Mouse (Mus musculus) regulatory T cell (primary cell): ENCODE results near the gene B9d1.

Experiments used
- in situ Hi-C: fragments of 300-600 bp; cut with MboI, MseI; formaldehyde crosslinking; loops from one replicate; pipeline ENCODE4 v1.15.1; 2025; ENCODE audit warnings: high pct_unique_total_duplicates

Gene B9d1

GRCm38 (mm10) chr11:61504713-61505257, at the start of gene B9d1:
Gene B9d1, plus strand, starts transcription at chr11:61505144.
- in situ Hi-C loops: loop anchor here (5.0 kb wide), 1 partner anchor 92 kb away; no protein-coding TSS in a partner anchor

GRCm38 (mm10) chr11:61464071-61464470, 40.9 kb upstream of the B9d1 start:
- in situ Hi-C loops: no loop called here

DNA sequence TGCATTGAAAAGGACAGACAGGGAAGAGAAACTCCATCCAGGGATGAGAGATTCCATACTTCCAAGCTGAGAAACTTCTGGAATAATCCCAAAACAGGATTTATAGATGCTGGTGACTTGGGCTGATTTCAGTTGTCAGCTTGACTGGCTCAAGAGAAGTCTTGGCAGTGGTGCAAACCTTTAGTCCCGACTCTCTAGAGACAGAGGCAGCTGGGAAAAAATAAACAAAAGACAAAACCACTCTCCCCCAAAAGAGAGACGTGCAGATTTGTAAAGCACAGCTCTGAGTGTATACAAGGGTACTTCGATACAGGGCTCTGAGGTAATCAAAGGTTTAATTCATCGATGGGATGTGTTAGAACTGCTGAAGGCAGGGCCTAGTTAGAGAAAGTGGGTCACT, 39.5 kb upstream of the B9d1 start:
- in situ Hi-C loops: loop anchor here (5.0 kb wide), 1 partner anchor 33 kb away; no protein-coding TSS in a partner anchor

GRCm38 (mm10) chr11:61468534-61468933, 36.4 kb upstream of the B9d1 start:
- in situ Hi-C loops: loop anchor here (5.0 kb wide), 1 partner anchor 36 kb away; no protein-coding TSS in a partner anchor

DNA sequence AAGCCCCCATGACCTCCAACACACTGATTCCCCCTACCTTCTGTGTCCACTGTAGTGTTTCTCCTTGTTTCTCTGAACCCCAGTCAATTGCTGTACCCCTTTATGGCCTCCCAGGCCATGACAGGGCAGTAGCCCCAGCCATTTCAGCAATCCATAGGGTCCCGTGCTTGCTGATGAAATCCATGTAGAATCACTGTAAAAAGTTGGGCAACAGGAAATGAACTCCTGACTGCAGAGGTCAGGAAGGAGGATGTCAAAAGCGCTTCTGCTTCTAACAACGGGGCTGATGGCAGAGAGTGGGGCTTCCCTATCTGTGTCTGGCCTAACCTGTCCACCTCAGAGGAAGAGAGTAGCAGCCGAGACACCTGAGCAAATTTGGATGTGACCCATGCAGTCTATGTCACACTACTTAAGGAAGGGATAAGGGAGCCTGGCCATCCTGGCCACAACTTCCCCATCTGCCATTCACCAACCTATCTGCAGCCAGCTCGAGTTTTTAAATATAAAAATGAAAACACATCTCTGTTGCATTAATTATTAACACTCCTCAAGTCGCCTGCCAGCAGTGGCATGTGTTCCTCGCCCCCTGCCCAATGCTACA, 35.5 kb upstream of the B9d1 start:
- in situ Hi-C loops: loop anchor here (5.0 kb wide), 1 partner anchor 37 kb away; no protein-coding TSS in a partner anchor

GRCm38 (mm10) chr11:61470880-61471279, 34.1 kb upstream of the B9d1 start:
- in situ Hi-C loops: no loop called here

- in situ Hi-C loops: no loop called here
These were observed 31.3 kb upstream of the B9d1 start for GRCm38 (mm10) chr11:61473630-61474029.

DNA sequence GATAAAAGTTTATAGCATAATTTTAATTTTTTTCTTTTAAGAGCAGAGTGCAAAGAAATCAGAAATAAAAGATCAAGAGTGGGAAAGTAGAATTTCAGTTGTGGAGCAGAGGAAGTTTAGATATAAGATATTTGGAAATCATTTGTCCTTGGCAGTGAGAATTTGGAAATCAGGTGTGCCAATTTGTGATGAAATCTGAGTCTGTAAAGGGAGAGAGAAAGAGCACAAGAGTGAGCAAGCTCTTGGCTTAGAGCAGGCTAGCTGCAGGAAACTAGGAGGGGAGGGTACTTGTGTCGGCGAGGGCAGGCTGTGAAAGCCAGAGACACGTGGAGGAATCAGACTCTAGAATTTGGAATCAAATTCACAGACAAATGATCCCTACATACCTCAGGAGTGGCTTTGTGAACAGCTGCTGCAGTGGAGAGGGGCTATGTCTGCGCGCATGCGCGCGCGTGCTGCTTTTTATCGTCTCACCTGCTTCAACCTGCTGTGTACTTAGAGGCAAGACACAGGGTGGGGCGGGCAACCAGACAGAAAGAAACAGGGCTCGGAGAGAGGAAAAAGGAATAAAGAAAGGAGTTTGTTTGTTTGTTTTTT, 28.1 kb upstream of the B9d1 start:
- in situ Hi-C loops: no loop called here

GRCm38 (mm10) chr11:61477566-61478508, 27.1 kb upstream of the B9d1 start:
- in situ Hi-C loops: no loop called here

GRCm38 (mm10) chr11:61478788-61479187, 26.2 kb upstream of the B9d1 start:
- in situ Hi-C loops: no loop called here

DNA sequence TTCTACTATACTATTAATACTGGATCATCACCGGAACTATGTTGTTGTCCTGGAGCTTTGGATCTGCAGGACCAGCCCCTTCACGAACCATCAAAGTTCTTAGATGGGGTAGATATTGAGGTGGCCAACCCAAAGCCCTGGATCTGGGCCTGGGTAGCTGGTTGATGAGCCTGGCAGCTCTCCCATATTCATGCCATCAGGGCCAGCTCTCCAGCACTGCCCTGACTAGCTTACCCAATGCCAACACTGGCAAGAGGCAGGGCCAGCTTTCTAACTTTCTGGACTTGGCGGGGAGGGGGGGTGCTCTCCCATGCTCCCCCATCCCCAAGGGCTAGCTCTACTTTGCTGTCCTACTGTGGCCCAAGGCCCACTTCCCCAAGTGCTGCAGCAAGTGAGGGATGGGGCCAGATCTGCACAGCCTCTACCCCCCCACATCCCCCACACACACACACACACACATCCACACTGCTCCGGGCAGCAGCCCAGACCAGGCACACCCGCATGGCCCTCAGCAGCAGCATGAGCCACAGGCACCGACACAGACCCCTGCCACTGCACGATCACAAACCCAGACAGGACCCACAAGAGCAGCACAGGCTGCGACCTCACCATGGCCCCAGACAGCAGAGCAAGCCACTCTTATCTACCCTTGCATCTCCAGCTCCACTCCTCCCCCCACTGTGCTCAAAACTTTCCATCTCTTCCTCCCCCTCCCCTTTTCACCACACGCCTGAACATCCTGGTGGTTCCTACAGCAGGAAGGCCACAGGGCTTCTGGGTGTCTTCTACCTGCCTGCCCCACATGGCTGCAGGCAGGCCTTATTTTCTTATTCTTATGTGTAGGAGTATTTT, 23.5 kb upstream of the B9d1 start:
- in situ Hi-C loops: no loop called here

DNA sequence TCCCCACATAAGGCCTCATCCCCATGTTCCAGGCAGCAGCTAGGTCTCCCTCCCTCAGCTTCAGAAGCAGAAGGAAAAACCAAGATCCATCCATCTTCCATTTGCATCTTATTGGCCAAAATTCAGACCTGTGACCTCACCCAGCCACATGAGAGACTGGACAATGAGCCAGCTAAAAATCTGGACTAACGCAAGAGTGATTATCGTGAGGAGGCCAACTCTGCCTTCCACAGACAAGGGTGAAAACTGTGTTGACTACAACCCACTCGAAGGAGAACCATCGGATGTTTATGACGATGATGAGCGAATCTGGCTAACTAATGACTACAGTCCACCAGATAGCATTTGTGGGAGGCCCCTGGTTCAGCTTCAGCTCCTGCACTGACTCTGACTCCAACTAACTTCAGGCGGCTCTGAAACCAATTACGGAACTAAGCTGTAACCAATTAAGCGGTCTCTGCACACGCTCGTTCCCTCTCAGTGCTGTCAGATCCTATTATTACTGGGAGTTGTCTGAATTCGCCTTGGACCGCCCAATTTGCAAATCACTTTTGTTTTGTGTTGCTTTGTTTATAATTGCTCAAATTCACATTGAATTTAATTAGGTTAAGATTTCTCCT, 21.6 kb upstream of the B9d1 start:
- in situ Hi-C loops: no loop called here

DNA sequence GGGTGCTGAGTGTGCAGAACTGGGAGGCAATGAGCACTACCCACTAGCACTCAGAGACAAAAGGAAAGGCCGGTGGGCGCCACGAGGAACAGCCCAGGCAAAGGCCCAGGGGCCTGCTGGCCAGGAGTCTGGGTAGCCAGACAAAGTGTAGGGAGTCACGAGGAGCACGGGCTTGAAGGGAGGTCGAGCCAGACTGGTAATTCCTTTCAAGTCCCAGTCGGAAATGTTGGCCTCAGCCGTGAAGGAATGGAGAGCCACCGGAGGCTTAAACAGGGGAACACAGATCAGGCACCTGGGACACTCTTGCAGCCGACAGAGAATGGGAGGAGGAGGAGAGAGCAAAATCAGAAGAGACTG, 20.7 kb upstream of the B9d1 start:
- in situ Hi-C loops: no loop called here

GRCm38 (mm10) chr11:61484613-61485540, 20.1 kb upstream of the B9d1 start, which contains the start of gene Mfap4:
Gene Mfap4, plus strand, starts transcription at chr11:61485431.
- in situ Hi-C loops: loop anchor here (5.0 kb wide), 1 partner anchor 33 kb away; the partner anchor contains the start of gene Rnf112

GRCm38 (mm10) chr11:61485541-61486457, 19.1 kb upstream of the B9d1 start:
- in situ Hi-C loops: loop anchor here (5.0 kb wide), 1 partner anchor 33 kb away; the partner anchor contains the start of gene Rnf112

- in situ Hi-C loops: loop anchor here (5.0 kb wide), 1 partner anchor 34 kb away; the partner anchor contains the start of gene Rnf112
These were observed 18.3 kb upstream of the B9d1 start for GRCm38 (mm10) chr11:61486458-61487219.

DNA sequence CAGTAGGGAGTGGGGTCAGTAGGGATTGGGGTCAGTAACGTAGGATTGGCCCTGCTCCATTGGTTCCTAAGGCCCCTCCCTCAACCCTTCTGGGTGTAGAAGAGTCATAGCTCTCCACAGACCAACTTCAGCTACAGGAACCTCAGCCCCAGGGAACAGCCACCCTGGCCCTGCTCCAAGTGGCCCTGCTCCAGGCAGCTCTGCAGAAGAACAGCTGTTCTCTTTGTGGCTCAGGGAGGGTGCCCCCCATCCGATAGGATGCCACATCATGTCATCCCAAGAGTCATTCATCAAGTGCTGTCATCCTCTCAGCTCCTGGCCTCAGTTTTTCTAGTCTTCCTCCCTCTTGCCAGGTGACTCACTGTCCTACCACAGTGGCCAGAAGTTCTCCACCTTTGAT, 17.5 kb upstream of the B9d1 start:
- in situ Hi-C loops: loop anchor here (5.0 kb wide), 1 partner anchor 35 kb away; the partner anchor contains the start of gene Rnf112
